Mouse (Mus musculus): Measurements from ENCODE around the gene Oasl1. TPM values are rescaled to one million over a fixed set of nuclear protein-coding genes. Genes with fewer than 3 reads are reported as not detected.

Oasl1 gene
- total RNA-seq, 1 experiment = 0.27 TPM

GRCm38 (mm10) chr5:114964315-114964966 lies 41.4 kb downstream of the Oasl1 start:
- Histone ChIP-seq H3K36me3 (ENCODE audit: control insufficient read depth, insufficient read depth, low read length, poor library complexity, severe bottlenecking) (peaks cover 6% of the 10 kb centered on the region; the same call in 1 of the 2 replicates), H3K9me3 (ENCODE audit: control insufficient read depth, insufficient read depth, low read depth, low read length) (no peaks in the 10 kb centered on the region), H3K4me1 (ENCODE audit: control insufficient read depth in 2 of 2, insufficient read depth in 2 of 2, low read length in 2 of 2, poor library complexity in 1 of 2) (peaks cover 0 to 18% of the 10 kb centered on the region in 2 experiments; a peak in 2 of 4 replicates), H3K4me3 (ENCODE audit: insufficient read depth in 1 of 2, low read depth in 1 of 2, low read length in 2 of 2, poor library complexity in 1 of 2, severe bottlenecking in 1 of 2) (no peak overlapping the region), H3K9ac (ENCODE audit: insufficient read depth, low read depth, low read length, poor library complexity, severe bottlenecking) (no peak overlapping the region), H3K27ac (ENCODE audit: insufficient read depth, low read depth, low read length, poor library complexity, severe bottlenecking) (no peak overlapping the region)
- no peak for DNase-seq (ENCODE audit: low read depth, low spot score)
- TF ChIP-seq HCFC1 (IDR thresholded peaks at IDR 0.05; ENCODE audit: borderline replicate concordance, insufficient read depth, low read length) (no peak), ZNF384 (IDR thresholded peaks at IDR 0.05; ENCODE audit: low read depth, low read length) (no peak), ZC3H11A (IDR thresholded peaks at IDR 0.05; ENCODE audit: borderline replicate concordance, low read depth, low read length) (no peak), CHD2 (IDR thresholded peaks at IDR 0.05; ENCODE audit: low read depth, low read length) (no peak), MAFK (IDR thresholded peaks at IDR 0.05; ENCODE audit: insufficient read depth, low read depth, low read length) (no peak)
- in situ Hi-C loops (cut with MboI; ENCODE audit: low sequenced_read_pairs in 2 of 2, unreplicated experiment in 2 of 2) = no loop called here

GRCm38 (mm10) chr5:114964967-114965898 lies 42.2 kb downstream of the Oasl1 start:
- Histone ChIP-seq H3K4me1 (ENCODE audit: control insufficient read depth in 2 of 2, insufficient read depth in 2 of 2, low read length in 2 of 2, poor library complexity in 1 of 2) (peaks cover 0 to 21% of the 10 kb centered on the region in 2 experiments; a peak in 2 of 4 replicates), H3K9me3 (ENCODE audit: control insufficient read depth, insufficient read depth, low read depth, low read length) (no peaks in the 10 kb centered on the region), H3K9ac (ENCODE audit: insufficient read depth, low read depth, low read length, poor library complexity, severe bottlenecking) (no peak overlapping the region), H3K36me3 (ENCODE audit: control insufficient read depth, insufficient read depth, low read length, poor library complexity, severe bottlenecking) (no peaks in the 10 kb centered on the region; the same call in 1 of the 2 replicates), H3K27ac (ENCODE audit: insufficient read depth, low read depth, low read length, poor library complexity, severe bottlenecking) (no peak overlapping the region), H3K4me3 (ENCODE audit: insufficient read depth in 1 of 2, low read depth in 1 of 2, low read length in 2 of 2, poor library complexity in 1 of 2, severe bottlenecking in 1 of 2) (no peak overlapping the region)
- TF ChIP-seq ZC3H11A (IDR thresholded peaks at IDR 0.05; ENCODE audit: borderline replicate concordance, low read depth, low read length) = no peak
- no peak for TF ChIP-seq MAFK (IDR thresholded peaks at IDR 0.05; ENCODE audit: insufficient read depth, low read depth, low read length)
- no peak for TF ChIP-seq CHD2 (IDR thresholded peaks at IDR 0.05; ENCODE audit: low read depth, low read length)
- no peak for TF ChIP-seq ZNF384 (IDR thresholded peaks at IDR 0.05; ENCODE audit: low read depth, low read length)
- TF ChIP-seq HCFC1 (IDR thresholded peaks at IDR 0.05; ENCODE audit: borderline replicate concordance, insufficient read depth, low read length) = no peak
- DNase-seq (ENCODE audit: low read depth, low spot score) = no peak
- in situ Hi-C loops (cut with MboI; ENCODE audit: low sequenced_read_pairs in 2 of 2, unreplicated experiment in 2 of 2) = no loop called here

- no peak for DNase-seq (ENCODE audit: low read depth, low spot score)
- in situ Hi-C loops (cut with MboI; ENCODE audit: low sequenced_read_pairs in 2 of 2, unreplicated experiment in 2 of 2) = no loop called here
- no peak overlapping the region for H3K9ac ChIP-seq (ENCODE audit: insufficient read depth, low read depth, low read length, poor library complexity, severe bottlenecking)
Measured at GRCm38 (mm10) chr5:114967523-114968268, 44.7 kb downstream of the Oasl1 start.

GRCm38 (mm10) chr5:114968651-114969050 lies 45.6 kb downstream of the Oasl1 start:
- Histone ChIP-seq H3K9ac (ENCODE audit: insufficient read depth, low read depth, low read length, poor library complexity, severe bottlenecking) (no peak overlapping the region), H3K9me3 (ENCODE audit: control insufficient read depth, insufficient read depth, low read depth, low read length) (no peaks in the 10 kb centered on the region), H3K4me3 (ENCODE audit: insufficient read depth in 1 of 2, low read depth in 1 of 2, low read length in 2 of 2, poor library complexity in 1 of 2, severe bottlenecking in 1 of 2) (no peak overlapping the region), H3K4me1 (ENCODE audit: control insufficient read depth in 2 of 2, insufficient read depth in 2 of 2, low read length in 2 of 2, poor library complexity in 1 of 2) (peaks cover 0 to 26% of the 10 kb centered on the region in 2 experiments; a peak in 2 of 4 replicates), H3K27ac (ENCODE audit: insufficient read depth, low read depth, low read length, poor library complexity, severe bottlenecking) (no peak overlapping the region), H3K36me3 (ENCODE audit: control insufficient read depth, insufficient read depth, low read length, poor library complexity, severe bottlenecking) (no peaks in the 10 kb centered on the region)
- TF ChIP-seq ZC3H11A (IDR thresholded peaks at IDR 0.05; ENCODE audit: borderline replicate concordance, low read depth, low read length) = no peak
- TF ChIP-seq CHD2 (IDR thresholded peaks at IDR 0.05; ENCODE audit: low read depth, low read length) = no peak
- TF ChIP-seq MAFK (IDR thresholded peaks at IDR 0.05; ENCODE audit: insufficient read depth, low read depth, low read length) = no peak
- DNase-seq (ENCODE audit: low read depth, low spot score) = no peak
- in situ Hi-C loops (cut with MboI; ENCODE audit: low sequenced_read_pairs in 2 of 2, unreplicated experiment in 2 of 2) = no loop called here

More at GRCm38 (mm10) chr5:114967523-114968268, 44.7 kb downstream of the Oasl1 start:
- H3K36me3 ChIP-seq (ENCODE audit: control insufficient read depth, insufficient read depth, low read length, poor library complexity, severe bottlenecking) = no peaks in the 10 kb centered on the region
- no peak overlapping the region for H3K4me3 ChIP-seq (ENCODE audit: insufficient read depth in 1 of 2, low read depth in 1 of 2, low read length in 2 of 2, poor library complexity in 1 of 2, severe bottlenecking in 1 of 2)
- peaks cover 0 to 24% of the 10 kb centered on the region in 2 experiments; a peak in 2 of 4 replicates for H3K4me1 ChIP-seq (ENCODE audit: control insufficient read depth in 2 of 2, insufficient read depth in 2 of 2, low read length in 2 of 2, poor library complexity in 1 of 2)
- H3K27ac ChIP-seq (ENCODE audit: insufficient read depth, low read depth, low read length, poor library complexity, severe bottlenecking) = no peak overlapping the region
- TF ChIP-seq ZNF384 (IDR thresholded peaks at IDR 0.05; ENCODE audit: low read depth, low read length) (no peak), HCFC1 (IDR thresholded peaks at IDR 0.05; ENCODE audit: borderline replicate concordance, insufficient read depth, low read length) (no peak), CHD2 (IDR thresholded peaks at IDR 0.05; ENCODE audit: low read depth, low read length) (no peak), MAFK (IDR thresholded peaks at IDR 0.05; ENCODE audit: insufficient read depth, low read depth, low read length) (no peak), ZC3H11A (IDR thresholded peaks at IDR 0.05; ENCODE audit: borderline replicate concordance, low read depth, low read length) (no peak)
- no peaks in the 10 kb centered on the region for H3K9me3 ChIP-seq (ENCODE audit: control insufficient read depth, insufficient read depth, low read depth, low read length)
